Mouse (Mus musculus): ENCODE measurements around the gene Sobp. TPM values are rescaled to one million over a fixed set of nuclear protein-coding genes. Genes with fewer than 3 reads are reported as not detected.

The Sobp gene
- total and polyA plus RNA-seq, 3 experiments, result under 0.01 TPM; not detected in 2

DNA sequence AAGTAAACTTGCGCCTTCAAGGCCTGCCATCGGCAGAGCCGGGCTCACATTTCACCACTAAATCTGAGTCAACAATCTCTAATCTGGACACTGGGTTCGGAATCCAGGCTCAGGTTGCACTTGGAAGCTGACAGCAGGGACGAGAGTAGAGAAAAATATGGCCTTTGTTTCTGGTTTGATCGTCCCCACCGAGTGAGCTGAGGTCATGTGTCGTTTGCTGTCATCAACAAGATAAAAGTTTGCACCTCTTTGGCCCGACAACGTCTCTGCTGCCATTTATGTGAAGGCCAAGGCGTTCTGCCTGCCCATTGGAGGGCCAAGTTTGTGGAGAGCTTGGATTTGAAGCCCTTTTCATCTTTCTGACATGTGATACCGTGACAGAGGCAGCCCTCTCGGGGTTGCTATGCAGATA lies 178.8 kb downstream of the Sobp start:
- Histone ChIP-seq H3K27me3 (ENCODE audit: insufficient read depth, low read length) (no peaks in the 10 kb centered on the region), H3K9me3 (replicated peaks) (no peaks in the 10 kb centered on the region), H3K4me1 (ENCODE audit: insufficient read depth, low read depth, low read length) (no peaks in the 10 kb centered on the region), H3K36me3 (replicated peaks) (no peaks in the 10 kb centered on the region), H3K4me3 (ENCODE audit: low read depth, low read length) (no peak overlapping the region)
- ATAC-seq (ENCODE audit: extremely low read depth, insufficient number of reproducible peaks, low FRiP score, poor library complexity, severe bottlenecking) (no peak), DNase-seq (ENCODE audit: low spot score) (no peak)
- TF ChIP-seq TAL1 (conservative IDR thresholded peaks at IDR 0.05; ENCODE audit: low read depth, low read length) (no peak), GATA2 (IDR thresholded peaks at IDR 0.05; ENCODE audit: borderline replicate concordance, low read depth, low read length) (no peak), GATA1 (IDR thresholded peaks at IDR 0.05; ENCODE audit: borderline replicate concordance, low read length) (no peak), POLR2AphosphoS5 (IDR thresholded peaks at IDR 0.05; ENCODE audit: insufficient replicate concordance, low read depth, low read length) (no peak), CTCF (IDR thresholded peaks at IDR 0.05; ENCODE audit: low read depth, low read length) (no peak)

DNA sequence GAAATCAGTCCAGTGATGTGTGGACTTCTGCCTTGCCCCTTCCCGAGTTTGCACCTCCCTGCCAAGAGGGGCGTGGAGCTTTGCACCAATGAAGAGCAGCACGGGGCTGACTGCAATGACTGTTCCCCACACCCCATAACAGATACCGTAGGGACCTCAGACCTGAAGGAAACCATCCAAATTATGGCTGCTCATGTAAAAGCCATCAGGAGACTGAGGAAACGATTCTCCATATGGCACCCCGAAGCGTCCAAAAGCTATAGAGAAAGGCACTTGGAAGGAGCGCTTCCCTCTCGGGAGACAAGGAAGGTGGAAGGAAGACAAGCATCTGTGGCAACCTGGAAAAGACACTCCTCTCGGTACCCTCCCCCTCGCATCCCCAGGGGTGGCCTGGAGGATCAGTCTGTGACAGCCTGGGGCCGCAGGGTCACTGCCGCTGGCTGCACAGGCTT lies 180.0 kb downstream of the Sobp start:
- no peaks in the 10 kb centered on the region for H3K27me3 ChIP-seq (ENCODE audit: insufficient read depth, low read length)
- H3K36me3 ChIP-seq (replicated peaks), result no peaks in the 10 kb centered on the region
- no peak for DNase-seq (ENCODE audit: low spot score)
- ATAC-seq (ENCODE audit: extremely low read depth, insufficient number of reproducible peaks, low FRiP score, poor library complexity, severe bottlenecking), result no peak
- no peaks in the 10 kb centered on the region for H3K4me1 ChIP-seq (ENCODE audit: insufficient read depth, low read depth, low read length)
- H3K9me3 ChIP-seq (replicated peaks), result no peaks in the 10 kb centered on the region
- no peak for TF ChIP-seq GATA2 (IDR thresholded peaks at IDR 0.05; ENCODE audit: borderline replicate concordance, low read depth, low read length)
- TF ChIP-seq POLR2AphosphoS5 (IDR thresholded peaks at IDR 0.05; ENCODE audit: insufficient replicate concordance, low read depth, low read length), result no peak
- no peak for TF ChIP-seq GATA1 (IDR thresholded peaks at IDR 0.05; ENCODE audit: borderline replicate concordance, low read length)
- no peak for TF ChIP-seq TAL1 (conservative IDR thresholded peaks at IDR 0.05; ENCODE audit: low read depth, low read length)
- no peak for TF ChIP-seq CTCF (IDR thresholded peaks at IDR 0.05; ENCODE audit: low read depth, low read length)
- H3K4me3 ChIP-seq (ENCODE audit: low read depth, low read length), result no peak overlapping the region

DNA sequence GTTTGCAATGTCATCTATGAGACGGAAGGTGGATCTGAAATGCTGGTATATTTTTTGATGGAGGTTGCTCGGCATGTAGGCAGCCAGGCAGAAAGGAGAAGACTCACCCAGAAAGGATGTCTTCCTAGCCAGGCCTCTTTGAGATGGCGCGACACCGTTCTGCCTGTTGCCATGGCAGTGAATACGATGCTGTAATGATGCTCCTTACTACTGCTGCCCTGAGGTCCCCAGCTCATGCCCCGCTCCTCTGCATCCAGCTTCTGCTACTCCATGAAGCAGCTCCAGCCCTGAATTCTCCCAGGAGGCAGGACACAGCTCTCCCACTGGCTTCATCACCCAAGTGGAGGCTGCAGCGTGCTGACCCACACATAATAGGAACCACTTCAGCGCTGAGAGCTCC lies 183.3 kb downstream of the Sobp start:
- no peak for DNase-seq (ENCODE audit: low spot score)
- Histone ChIP-seq H3K27me3 (ENCODE audit: insufficient read depth, low read length) (no peaks in the 10 kb centered on the region), H3K4me1 (ENCODE audit: insufficient read depth, low read depth, low read length) (no peaks in the 10 kb centered on the region), H3K4me3 (ENCODE audit: low read depth, low read length) (no peak overlapping the region), H3K36me3 (replicated peaks) (no peaks in the 10 kb centered on the region), H3K9me3 (replicated peaks) (no peaks in the 10 kb centered on the region)
- no peak for ATAC-seq (ENCODE audit: extremely low read depth, insufficient number of reproducible peaks, low FRiP score, poor library complexity, severe bottlenecking)
- TF ChIP-seq GATA2 (IDR thresholded peaks at IDR 0.05; ENCODE audit: borderline replicate concordance, low read depth, low read length), result no peak
- no peak for TF ChIP-seq POLR2AphosphoS5 (IDR thresholded peaks at IDR 0.05; ENCODE audit: insufficient replicate concordance, low read depth, low read length)
- no peak for TF ChIP-seq CTCF (IDR thresholded peaks at IDR 0.05; ENCODE audit: low read depth, low read length)
- no peak for TF ChIP-seq TAL1 (conservative IDR thresholded peaks at IDR 0.05; ENCODE audit: low read depth, low read length)
- no peak for TF ChIP-seq GATA1 (IDR thresholded peaks at IDR 0.05; ENCODE audit: borderline replicate concordance, low read length)

DNA sequence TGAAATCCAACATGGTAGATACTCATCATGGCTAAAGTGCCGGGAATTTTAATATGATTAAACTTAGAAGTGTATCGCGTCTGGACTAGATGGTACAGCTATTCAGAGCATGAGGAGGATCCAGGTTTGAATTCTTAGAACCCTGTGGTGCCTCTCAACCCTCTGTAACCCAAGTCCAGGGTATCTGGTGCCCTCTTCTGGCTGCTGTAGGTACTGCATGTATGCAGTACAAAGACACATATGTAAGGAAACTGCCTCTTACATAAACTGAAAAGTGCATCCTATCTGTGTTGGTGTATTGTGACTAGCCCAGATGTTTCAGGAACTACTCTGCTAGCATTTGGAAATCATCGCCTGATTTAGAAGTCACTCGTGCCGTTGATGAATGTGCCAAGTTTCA lies 184.4 kb downstream of the Sobp start:
- no peak for ATAC-seq (ENCODE audit: extremely low read depth, insufficient number of reproducible peaks, low FRiP score, poor library complexity, severe bottlenecking)
- H3K9me3 ChIP-seq (replicated peaks), result no peaks in the 10 kb centered on the region
- TF ChIP-seq GATA1 (IDR thresholded peaks at IDR 0.05; ENCODE audit: borderline replicate concordance, low read length) (no peak), CTCF (IDR thresholded peaks at IDR 0.05; ENCODE audit: low read depth, low read length) (peak; percentile 51)
- no peaks in the 10 kb centered on the region for H3K36me3 ChIP-seq (replicated peaks)
- no peaks in the 10 kb centered on the region for H3K27me3 ChIP-seq (ENCODE audit: insufficient read depth, low read length)
- H3K4me1 ChIP-seq (ENCODE audit: insufficient read depth, low read depth, low read length), result no peaks in the 10 kb centered on the region
- H3K4me3 ChIP-seq (ENCODE audit: low read depth, low read length), result no peak overlapping the region
- no peak for DNase-seq (ENCODE audit: low spot score)

DNA sequence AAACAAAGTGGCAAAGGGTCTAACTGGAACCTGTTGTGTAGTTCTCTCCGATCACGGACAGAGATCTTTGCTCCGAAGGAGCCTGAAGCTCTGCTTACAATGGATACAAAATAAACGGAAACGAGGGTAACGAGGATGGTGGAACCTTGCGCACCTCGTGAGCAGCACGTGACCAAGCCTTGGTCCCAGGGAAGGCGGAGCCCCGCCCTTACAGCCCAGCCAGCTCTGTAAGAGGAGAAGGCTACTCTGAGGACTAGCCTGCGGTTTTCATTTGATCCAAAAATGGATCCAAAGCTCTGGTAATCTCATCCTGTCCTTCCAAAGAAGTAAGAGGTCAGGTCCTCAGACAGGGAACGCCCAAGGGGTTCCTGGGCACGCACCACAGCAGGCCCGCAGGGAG lies 185.7 kb downstream of the Sobp start:
- H3K9me3 ChIP-seq (replicated peaks), result no peaks in the 10 kb centered on the region
- no peaks in the 10 kb centered on the region for H3K27me3 ChIP-seq (ENCODE audit: insufficient read depth, low read length)
- DNase-seq (ENCODE audit: low spot score) (no peak), ATAC-seq (ENCODE audit: extremely low read depth, insufficient number of reproducible peaks, low FRiP score, poor library complexity, severe bottlenecking) (no peak)
- H3K4me1 ChIP-seq (ENCODE audit: insufficient read depth, low read depth, low read length), result no peaks in the 10 kb centered on the region
- TF ChIP-seq GATA1 (IDR thresholded peaks at IDR 0.05; ENCODE audit: borderline replicate concordance, low read length) (no peak), TAL1 (conservative IDR thresholded peaks at IDR 0.05; ENCODE audit: low read depth, low read length) (no peak), POLR2AphosphoS5 (IDR thresholded peaks at IDR 0.05; ENCODE audit: insufficient replicate concordance, low read depth, low read length) (no peak), GATA2 (IDR thresholded peaks at IDR 0.05; ENCODE audit: borderline replicate concordance, low read depth, low read length) (no peak), CTCF (IDR thresholded peaks at IDR 0.05; ENCODE audit: low read depth, low read length) (no peak)
- H3K4me3 ChIP-seq (ENCODE audit: low read depth, low read length), result no peak overlapping the region
- H3K36me3 ChIP-seq (replicated peaks), result no peaks in the 10 kb centered on the region

DNA sequence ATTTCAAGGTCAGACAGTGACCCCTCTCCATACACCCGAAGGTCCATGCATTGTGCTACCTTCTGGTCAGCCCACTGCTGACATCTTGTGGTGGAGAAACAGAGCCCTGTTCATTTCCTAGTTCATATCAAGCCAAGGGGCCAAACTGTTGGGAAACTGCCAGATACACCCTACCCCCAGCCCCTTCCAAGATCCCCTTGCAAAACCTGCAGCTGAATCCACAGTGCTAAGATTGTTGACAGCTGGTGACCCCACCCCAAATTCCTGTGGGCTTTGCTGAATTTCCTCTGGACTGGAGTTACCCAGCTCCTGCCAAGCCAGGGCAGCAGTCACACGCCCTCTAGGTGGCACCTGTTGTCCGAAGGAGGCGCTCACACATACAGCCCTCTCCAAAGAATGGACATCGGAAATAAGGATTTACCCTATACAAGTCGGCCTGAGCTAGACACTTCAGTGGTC lies 186.7 kb downstream of the Sobp start:
- TF ChIP-seq TAL1 (conservative IDR thresholded peaks at IDR 0.05; ENCODE audit: low read depth, low read length), result no peak
- no peak for TF ChIP-seq CTCF (IDR thresholded peaks at IDR 0.05; ENCODE audit: low read depth, low read length)
- TF ChIP-seq POLR2AphosphoS5 (IDR thresholded peaks at IDR 0.05; ENCODE audit: insufficient replicate concordance, low read depth, low read length), result no peak
- TF ChIP-seq GATA2 (IDR thresholded peaks at IDR 0.05; ENCODE audit: borderline replicate concordance, low read depth, low read length), result no peak
- TF ChIP-seq GATA1 (IDR thresholded peaks at IDR 0.05; ENCODE audit: borderline replicate concordance, low read length), result no peak
- H3K4me3 ChIP-seq (ENCODE audit: low read depth, low read length), result no peak overlapping the region
- no peaks in the 10 kb centered on the region for H3K4me1 ChIP-seq (ENCODE audit: insufficient read depth, low read depth, low read length)
- no peaks in the 10 kb centered on the region for H3K9me3 ChIP-seq (replicated peaks)
- peaks cover 3% of the 10 kb centered on the region; the same call in 1 of the 2 replicates for H3K27me3 ChIP-seq (ENCODE audit: insufficient read depth, low read length)
- no peaks in the 10 kb centered on the region for H3K36me3 ChIP-seq (replicated peaks)
- DNase-seq (ENCODE audit: low spot score), result no peak
- ATAC-seq (ENCODE audit: extremely low read depth, insufficient number of reproducible peaks, low FRiP score, poor library complexity, severe bottlenecking), result no peak
